Mouse (Mus musculus): ENCODE data around the gene Cenph. TPM values are rescaled to one million over a fixed set of nuclear protein-coding genes. Genes with fewer than 3 reads are reported as not detected.
"Not testable (repeated sequence)": the region's sequence is repeated elsewhere in the genome, so short reads cannot be mapped to it uniquely, and the experiment has no call there.

The Cenph gene
- polyA plus RNA-seq, 1 experiment: 4.0 TPM

- H3K9me3 ChIP-seq (ENCODE audit: control insufficient read depth, low read length): no peaks in the 10 kb centered on the region
- H3K4me1 ChIP-seq (ENCODE audit: control insufficient read depth): peaks cover 30% of the 10 kb centered on the region
- H3K36me3 ChIP-seq (ENCODE audit: control insufficient read depth): peaks cover 34% of the 10 kb centered on the region
- no peak overlapping the region for H3K4me3 ChIP-seq (replicated peaks)
- TF ChIP-seq GATA1 (IDR thresholded peaks at IDR 0.05; ENCODE audit: low read length) (no peak), TAL1 (IDR thresholded peaks at IDR 0.05; ENCODE audit: low read length) (no peak)
- no peaks in the 10 kb centered on the region for H3K27me3 ChIP-seq (ENCODE audit: control insufficient read depth)
Measured at GRCm38 (mm10) chr13:100732756-100733155, 42.9 kb downstream of the Cenph start.

DNA sequence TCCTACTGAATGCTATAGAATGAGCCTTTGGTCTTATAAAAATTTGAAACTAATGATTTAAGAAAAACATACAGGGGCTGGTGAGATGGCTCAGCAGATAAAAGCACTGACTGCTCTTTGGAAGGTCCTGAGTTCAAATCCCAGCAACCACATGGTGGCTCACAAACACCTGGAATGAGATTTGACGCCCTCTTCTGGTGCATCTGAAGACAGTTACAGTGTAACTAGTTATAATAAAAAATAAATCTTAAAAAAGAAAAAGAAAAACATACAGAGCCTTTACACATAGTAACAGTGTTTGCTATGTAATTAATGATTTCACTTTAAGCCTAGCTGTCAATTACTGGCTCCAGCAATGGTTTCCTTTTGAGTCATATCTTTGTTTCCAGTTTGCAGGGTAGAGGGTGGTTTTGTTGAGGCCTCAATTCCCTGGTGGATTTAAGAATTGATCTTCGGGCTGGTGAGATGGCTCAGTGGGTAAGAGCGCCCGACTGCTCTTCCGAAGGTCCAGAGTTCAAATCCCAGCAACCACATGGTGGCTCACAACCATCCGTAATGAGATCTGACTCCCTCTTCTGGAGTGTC, 44.1 kb downstream of the Cenph start:
- Histone ChIP-seq H3K36me3 (ENCODE audit: control insufficient read depth) (peaks cover 36% of the 10 kb centered on the region), H3K4me1 (ENCODE audit: control insufficient read depth) (peaks cover 31% of the 10 kb centered on the region)
- not testable (repeated sequence) for H3K9me3 ChIP-seq (ENCODE audit: control insufficient read depth, low read length); H3K4me3 ChIP-seq (replicated peaks); H3K27me3 ChIP-seq (ENCODE audit: control insufficient read depth)

- Histone ChIP-seq H3K36me3 (ENCODE audit: control insufficient read depth) (peaks cover 35% of the 10 kb centered on the region), H3K4me3 (replicated peaks) (peak within 1 kb of the TSS; percentile 82), H3K9me3 (ENCODE audit: control insufficient read depth, low read length) (no peaks in the 10 kb centered on the region), H3K27me3 (ENCODE audit: control insufficient read depth) (no peaks in the 10 kb centered on the region), H3K4me1 (ENCODE audit: control insufficient read depth) (peaks cover 34% of the 10 kb centered on the region)
- TF ChIP-seq GATA1 (IDR thresholded peaks at IDR 0.05; ENCODE audit: low read length) (no peak), TAL1 (IDR thresholded peaks at IDR 0.05; ENCODE audit: low read length) (no peak)
Measured at GRCm38 (mm10) chr13:100730861-100731176, 44.9 kb downstream of the Cenph start, which contains the start of gene Cdk7. Cdk7 (minus strand) TSS chr13:100730939.

- Histone ChIP-seq H3K4me3 (replicated peaks) (peak overlapping the region; percentile 82), H3K27me3 (ENCODE audit: control insufficient read depth) (no peaks in the 10 kb centered on the region), H3K36me3 (ENCODE audit: control insufficient read depth) (peaks cover 32% of the 10 kb centered on the region), H3K9me3 (ENCODE audit: control insufficient read depth, low read length) (no peaks in the 10 kb centered on the region), H3K4me1 (ENCODE audit: control insufficient read depth) (peaks cover 39% of the 10 kb centered on the region)
- TF ChIP-seq GATA1 (IDR thresholded peaks at IDR 0.05; ENCODE audit: low read length) (no peak), TAL1 (IDR thresholded peaks at IDR 0.05; ENCODE audit: low read length) (no peak)
Measured at GRCm38 (mm10) chr13:100730153-100730860, 45.4 kb downstream of the Cenph start.

DNA sequence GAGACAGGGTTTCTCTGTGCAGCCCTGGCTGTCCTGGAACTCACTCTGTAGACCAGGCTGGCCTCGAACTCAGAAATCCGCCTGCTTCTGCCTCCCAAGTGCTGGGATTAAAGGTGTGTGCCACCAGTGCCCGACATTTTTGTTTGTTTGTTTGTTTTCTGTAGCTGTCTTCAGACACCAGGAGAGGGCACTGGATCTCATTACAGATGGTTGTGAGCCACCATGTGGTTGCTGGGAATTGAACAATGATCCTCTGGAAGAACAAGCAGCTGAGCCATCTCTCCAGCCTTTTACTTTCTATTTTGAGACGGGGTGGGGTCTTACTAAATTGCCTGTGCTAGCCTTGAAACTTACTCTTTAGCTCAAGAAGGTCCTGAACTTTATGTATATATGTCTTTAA, 47.2 kb downstream of the Cenph start:
- not testable (repeated sequence) for H3K4me3 ChIP-seq (replicated peaks); H3K9me3 ChIP-seq (ENCODE audit: control insufficient read depth, low read length); H3K27me3 ChIP-seq (ENCODE audit: control insufficient read depth)
- H3K36me3 ChIP-seq (ENCODE audit: control insufficient read depth): peaks cover 38% of the 10 kb centered on the region
- H3K4me1 ChIP-seq (ENCODE audit: control insufficient read depth): peaks cover 50% of the 10 kb centered on the region

GRCm38 (mm10) chr13:100728086-100728485, 47.6 kb downstream of the Cenph start:
- Histone ChIP-seq H3K9me3 (ENCODE audit: control insufficient read depth, low read length) (no peaks in the 10 kb centered on the region), H3K36me3 (ENCODE audit: control insufficient read depth) (peaks cover 38% of the 10 kb centered on the region), H3K27me3 (ENCODE audit: control insufficient read depth) (no peaks in the 10 kb centered on the region), H3K4me1 (ENCODE audit: control insufficient read depth) (peaks cover 50% of the 10 kb centered on the region), H3K4me3 (replicated peaks) (no peak overlapping the region)
- TF ChIP-seq GATA1 (IDR thresholded peaks at IDR 0.05; ENCODE audit: low read length) (no peak), TAL1 (IDR thresholded peaks at IDR 0.05; ENCODE audit: low read length) (no peak)

DNA sequence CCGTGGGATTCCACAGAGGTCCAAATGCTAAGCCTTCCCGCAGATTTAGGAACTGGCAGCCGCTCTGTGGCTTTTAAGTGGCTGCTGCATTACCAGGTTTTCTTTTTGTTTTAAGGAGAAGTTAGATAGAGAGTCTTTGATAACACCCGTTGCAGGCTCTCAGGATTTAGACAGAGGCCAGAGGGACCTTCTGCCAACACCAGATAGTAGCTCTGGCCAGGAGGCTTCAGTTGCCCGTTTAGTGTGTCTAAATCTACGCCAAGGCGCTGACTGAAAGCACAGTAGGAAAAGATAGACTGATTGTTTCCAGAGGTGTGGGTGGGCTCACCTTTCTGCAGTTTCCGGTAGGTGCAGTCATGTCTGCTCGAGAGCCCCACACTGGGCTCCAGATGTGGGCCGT, 50.5 kb downstream of the Cenph start:
- no peaks in the 10 kb centered on the region for H3K9me3 ChIP-seq (ENCODE audit: control insufficient read depth, low read length)

GRCm38 (mm10) chr13:100724051-100724754, 51.5 kb downstream of the Cenph start:
- no peak for TF ChIP-seq TAL1 (IDR thresholded peaks at IDR 0.05; ENCODE audit: low read length)
- no peak for TF ChIP-seq GATA1 (IDR thresholded peaks at IDR 0.05; ENCODE audit: low read length)
- peaks cover 67% of the 10 kb centered on the region for H3K36me3 ChIP-seq (ENCODE audit: control insufficient read depth)
- H3K27me3 ChIP-seq (ENCODE audit: control insufficient read depth): no peaks in the 10 kb centered on the region
- H3K4me1 ChIP-seq (ENCODE audit: control insufficient read depth): peaks cover 33% of the 10 kb centered on the region
- no peak overlapping the region for H3K4me3 ChIP-seq (replicated peaks)
- H3K9me3 ChIP-seq (ENCODE audit: control insufficient read depth, low read length): no peaks in the 10 kb centered on the region

More for the DNA sequence above, 50.5 kb downstream of the Cenph start:
- H3K36me3 ChIP-seq (ENCODE audit: control insufficient read depth): peaks cover 62% of the 10 kb centered on the region
- H3K4me1 ChIP-seq (ENCODE audit: control insufficient read depth): peaks cover 43% of the 10 kb centered on the region
- H3K4me3 ChIP-seq (replicated peaks): peak overlapping the region; percentile 19
- no peak; the same call in 2 of the 3 replicates for TF ChIP-seq TAL1 (IDR thresholded peaks at IDR 0.05; ENCODE audit: low read length)
- TF ChIP-seq GATA1 (IDR thresholded peaks at IDR 0.05; ENCODE audit: low read length): no peak
- no peaks in the 10 kb centered on the region for H3K27me3 ChIP-seq (ENCODE audit: control insufficient read depth)

DNA sequence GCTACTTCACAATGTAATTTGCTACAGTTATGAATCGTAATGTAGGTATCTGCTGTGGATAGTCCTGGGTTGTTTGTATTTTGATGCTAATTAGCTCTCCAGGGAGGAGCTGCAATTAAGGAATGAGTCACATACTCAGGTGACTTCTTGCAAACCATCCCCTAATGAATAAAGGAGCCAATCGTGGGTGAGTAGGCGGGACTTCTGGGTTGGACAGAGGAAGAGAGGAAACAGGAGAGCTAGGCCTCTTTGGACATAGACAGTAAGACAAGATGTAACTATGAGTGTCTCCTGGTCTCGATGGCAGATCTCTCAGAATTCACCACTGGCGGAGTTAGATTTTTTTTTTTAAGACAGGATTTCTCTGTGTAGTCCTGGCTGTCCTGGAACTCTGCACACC, 54.0 kb downstream of the Cenph start:
- H3K36me3 ChIP-seq (ENCODE audit: control insufficient read depth): peaks cover 66% of the 10 kb centered on the region
- TF ChIP-seq TAL1 (IDR thresholded peaks at IDR 0.05; ENCODE audit: low read length): no peak
- TF ChIP-seq GATA1 (IDR thresholded peaks at IDR 0.05; ENCODE audit: low read length): no peak
- H3K4me1 ChIP-seq (ENCODE audit: control insufficient read depth): peaks cover 19% of the 10 kb centered on the region

More for the DNA sequence above, 54.0 kb downstream of the Cenph start:
- no peaks in the 10 kb centered on the region for H3K27me3 ChIP-seq (ENCODE audit: control insufficient read depth)
- no peaks in the 10 kb centered on the region for H3K9me3 ChIP-seq (ENCODE audit: control insufficient read depth, low read length)
- no peak overlapping the region for H3K4me3 ChIP-seq (replicated peaks)
